Mouse (Mus musculus) thymus, postnatal 14 days (tissue): ENCODE results near the gene Slc12a8.

Experiments
- DNase-seq: peaks from one replicate; pipeline ENCODE4 v3.0.0; 2021

Slc12a8 gene

DNA sequence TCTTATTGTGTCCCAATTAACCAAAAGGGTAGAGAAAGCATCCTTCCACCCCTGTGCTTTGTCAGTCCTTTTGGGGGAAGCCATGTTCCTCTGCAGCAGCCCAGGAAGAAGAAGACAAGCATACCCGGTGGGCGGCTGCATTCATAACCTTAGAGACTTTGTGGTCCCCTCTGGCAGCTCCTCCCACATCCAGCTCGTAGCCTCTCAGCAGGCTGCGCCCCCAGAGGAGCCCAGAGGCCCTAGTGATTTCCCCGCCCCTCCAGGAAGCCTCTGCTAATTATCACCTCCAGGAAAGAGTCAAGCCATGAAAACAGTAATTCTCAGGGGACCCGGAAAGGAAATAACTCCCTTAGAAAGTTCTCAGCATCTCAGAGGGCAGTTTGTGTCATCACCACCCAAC lies 188.1 kb downstream of the Slc12a8 start:
- peak; percentile 47 for DNase-seq

- no peak for DNase-seq
These were observed 189.2 kb downstream of the Slc12a8 start for GRCm38 (mm10) chr16:33706111-33706890.

GRCm38 (mm10) chr16:33708031-33708430 lies 190.9 kb downstream of the Slc12a8 start:
- peak; percentile 46 for DNase-seq

DNA sequence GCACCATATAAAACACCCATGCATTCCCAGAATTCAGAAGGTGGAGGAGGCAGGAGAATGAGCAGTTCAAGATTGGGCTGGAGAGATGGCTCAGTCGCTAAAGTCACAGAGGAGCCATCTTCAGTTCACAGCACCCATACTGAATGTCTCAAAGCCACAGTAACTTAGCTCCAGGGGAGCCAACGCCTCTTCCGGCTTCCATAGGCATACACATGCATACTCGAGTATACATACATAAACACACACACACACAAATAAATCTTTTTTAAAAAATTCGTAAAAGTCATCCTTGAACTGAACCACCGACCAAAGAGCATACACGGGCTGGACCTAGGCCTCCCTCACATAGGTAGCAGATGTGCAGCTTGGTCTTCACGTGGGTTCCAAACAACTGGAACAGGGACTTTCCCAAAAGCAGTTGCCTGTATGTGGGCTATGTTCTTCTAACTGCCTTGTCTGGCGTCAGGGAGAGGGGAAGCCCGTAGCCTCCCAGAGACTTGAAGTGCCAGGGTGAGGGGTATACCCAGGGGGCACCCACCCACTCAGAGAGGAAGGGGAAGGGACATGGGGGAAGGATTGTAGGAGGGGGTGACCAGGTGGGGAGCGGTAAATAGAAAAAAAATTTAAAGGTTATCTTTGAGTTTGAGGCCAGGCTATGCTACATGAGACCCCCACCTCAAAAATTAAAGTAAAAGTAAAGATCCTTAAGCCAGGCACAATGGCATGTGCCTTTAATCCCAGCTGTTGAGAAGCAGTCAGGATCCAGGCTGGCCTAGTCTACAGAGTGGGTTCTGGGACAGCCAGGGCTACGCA lies 191.7 kb downstream of the Slc12a8 start:
- no peak for DNase-seq
